Comparison of ENCODE assay signal across 11 mouse cellular contexts in genomic region chr5:65561125-65561893, GRCm38 (mm10). TPM values are rescaled to one million over a fixed set of nuclear protein-coding genes. Genes with fewer than 3 reads are reported as not detected.
A peak's percentile ranks its signal among the peaks of the same experiment; 100 is the strongest.
DNase-seq lines count a peak whose midpoint lies in the region; ATAC-seq lines count a peak whose summit lies in the region.
"Had no signal": no experiment of that assay in that cellular context is flagged by ENCODE, and none has a peak within 500 bp of the region (broad histone marks: within the 10 kb centered on the region; RNA-seq: fewer than 3 reads in every experiment).

No protein-coding gene starts in this region.

- no peaks in the 10 kb centered on the region for H3K27me3 ChIP-seq in intestine, embryonic 16.5 days (replicated peaks; ENCODE audit: control insufficient read depth, insufficient read depth, low read length)
- H3K27me3 ChIP-seq in intestine, embryonic 15.5 days (replicated peaks): no peaks in the 10 kb centered on the region
- H3K27me3 ChIP-seq: embryonic facial prominence, embryonic 13.5 days; Patski had no signal

- H3K4me2 ChIP-seq in intestine, embryonic 16.5 days (ENCODE audit: low read depth, low read length): no peak overlapping the region
- H3K4me2 ChIP-seq in intestine, embryonic 15.5 days (replicated peaks): no peak overlapping the region
- H3K4me2 ChIP-seq: embryonic facial prominence, embryonic 13.5 days had no signal

- ATAC-seq in intestine, embryonic 16.5 days: peak; percentile 42; the same call in 1 of the 2 replicates
- ATAC-seq in intestine, embryonic 15.5 days: no peak
- no peak for ATAC-seq in CD4-positive, CD25-positive, alpha-beta regulatory T cell, adult 4 months
- ATAC-seq: Patski had no signal

- no peaks in the 10 kb centered on the region for H3K36me3 ChIP-seq in intestine, embryonic 16.5 days (ENCODE audit: control insufficient read depth, insufficient read depth, low read length)
- H3K36me3 ChIP-seq in intestine, embryonic 15.5 days: no peaks in the 10 kb centered on the region

- no peak overlapping the region for H3K4me3 ChIP-seq in intestine, embryonic 16.5 days (ENCODE audit: low read length)
- H3K4me3 ChIP-seq in intestine, embryonic 15.5 days (replicated peaks): no peak overlapping the region
- H3K4me3 ChIP-seq: embryonic facial prominence, embryonic 13.5 days had no signal

- DNase-seq in R1 (ENCODE audit: low read depth, low spot score): peak; percentile 91
- peak; percentile 28 for DNase-seq in cerebellum, adult 8-10 months
- DNase-seq in mesoderm, embryonic 11.5 days (ENCODE audit: low read depth, low spot score): peak; percentile 39
- DNase-seq in adrenal gland, postnatal 25 days: no peak
- no peak for DNase-seq in urinary bladder, adult 2 months (ENCODE audit: low spot score)
- DNase-seq: heart, postnatal 4 days had no signal

- H3K4me1 ChIP-seq in intestine, embryonic 16.5 days (ENCODE audit: control insufficient read depth, insufficient read depth, low read length): no peaks in the 10 kb centered on the region; the same call in 1 of the 2 replicates
- H3K4me1 ChIP-seq in intestine, embryonic 15.5 days (replicated peaks): 0 out of 2 replicates have a peak, but pooled peaks cover 5% of the 10 kb centered on the region

- no peaks in the 10 kb centered on the region for H3K9me3 ChIP-seq in intestine, embryonic 16.5 days (ENCODE audit: control insufficient read depth, low read length)
- H3K9me3 ChIP-seq in intestine, embryonic 15.5 days: no peaks in the 10 kb centered on the region
- H3K9me3 ChIP-seq: embryonic facial prominence, embryonic 13.5 days had no signal

- no peak overlapping the region for H3K27ac ChIP-seq in intestine, embryonic 16.5 days (ENCODE audit: low read length)
- H3K27ac ChIP-seq in intestine, embryonic 15.5 days: no peak overlapping the region
- H3K27ac ChIP-seq: embryonic facial prominence, embryonic 13.5 days had no signal

- no peak overlapping the region for H3K9ac ChIP-seq in intestine, embryonic 16.5 days (ENCODE audit: low read depth, low read length)
- H3K9ac ChIP-seq in intestine, embryonic 15.5 days: no peak overlapping the region
- H3K9ac ChIP-seq: embryonic facial prominence, embryonic 13.5 days had no signal

- 40% methylated on average over 20 of the region's 20 CpGs for WGBS in intestine, embryonic 16.5 days
- WGBS in intestine, embryonic 15.5 days: 43% methylated on average over 18 of the region's 20 CpGs

RNA-seq across cellular contexts. Expression of gene Ube2k, which starts 24.3 kb away (rescaled TPM):
- polyA plus RNA-seq in intestine, embryonic 16.5 days (2015; fragmentation: Nextera tagmentation; extraction: Ambion mirVana): 125 and 129 TPM in 2 replicates
- 150 and 155 TPM in 2 replicates for polyA plus RNA-seq in intestine, embryonic 15.5 days (2015; fragmentation: Nextera tagmentation; extraction: Ambion mirVana)
- 100 to 1,000 TPM in 1 of 2 experiments, 10 to 100 TPM in 1; 97.1 to 108 TPM for polyA plus RNA-seq in CD4-positive, CD25-positive, alpha-beta regulatory T cell, adult 4 months (2017; shearing (Covaris generic))
- 90.0 and 132 TPM in 2 replicates for total RNA-seq in adrenal gland, postnatal 25 days (2021)
- polyA plus RNA-seq in urinary bladder, adult 2 months (2012; rRNA removed): 72.3 and 74.4 TPM in 2 replicates

RNA-seq across cellular contexts. Expression of gene Smim14, which starts 24.3 kb away (rescaled TPM):
- polyA plus RNA-seq in intestine, embryonic 16.5 days (2015; fragmentation: Nextera tagmentation; extraction: Ambion mirVana): 153 and 159 TPM in 2 replicates
- 115 and 124 TPM in 2 replicates for polyA plus RNA-seq in intestine, embryonic 15.5 days (2015; fragmentation: Nextera tagmentation; extraction: Ambion mirVana)
- 100 to 1,000 TPM; 155 to 157 TPM for polyA plus RNA-seq in CD4-positive, CD25-positive, alpha-beta regulatory T cell, adult 4 months (2017; shearing (Covaris generic))
- total RNA-seq in adrenal gland, postnatal 25 days (2021): 129 and 151 TPM in 2 replicates
- polyA plus RNA-seq in urinary bladder, adult 2 months (2012; rRNA removed): 259 and 310 TPM in 2 replicates

Comparison
In these comparisons a context has a peak if more than half of its experiments do, and no peak if none do; other contexts are left out.
1. DNase-seq: peak in R1 (single experiment), cerebellum, adult 8-10 months (single experiment) and mesoderm, embryonic 11.5 days (single experiment); none in adrenal gland, postnatal 25 days (single experiment) and urinary bladder, adult 2 months (single experiment).